Mouse (Mus musculus) frontal cortex, postnatal 25 days (tissue): ENCODE data around the gene 9130008F23Rik.

Source experiments
- DNase-seq, 2 experiments: peaks; one replicate each; pipeline ENCODE4 v3.0.0; 2022; ENCODE audit warnings: low spot score in 2 of 2

9130008F23Rik gene

DNA sequence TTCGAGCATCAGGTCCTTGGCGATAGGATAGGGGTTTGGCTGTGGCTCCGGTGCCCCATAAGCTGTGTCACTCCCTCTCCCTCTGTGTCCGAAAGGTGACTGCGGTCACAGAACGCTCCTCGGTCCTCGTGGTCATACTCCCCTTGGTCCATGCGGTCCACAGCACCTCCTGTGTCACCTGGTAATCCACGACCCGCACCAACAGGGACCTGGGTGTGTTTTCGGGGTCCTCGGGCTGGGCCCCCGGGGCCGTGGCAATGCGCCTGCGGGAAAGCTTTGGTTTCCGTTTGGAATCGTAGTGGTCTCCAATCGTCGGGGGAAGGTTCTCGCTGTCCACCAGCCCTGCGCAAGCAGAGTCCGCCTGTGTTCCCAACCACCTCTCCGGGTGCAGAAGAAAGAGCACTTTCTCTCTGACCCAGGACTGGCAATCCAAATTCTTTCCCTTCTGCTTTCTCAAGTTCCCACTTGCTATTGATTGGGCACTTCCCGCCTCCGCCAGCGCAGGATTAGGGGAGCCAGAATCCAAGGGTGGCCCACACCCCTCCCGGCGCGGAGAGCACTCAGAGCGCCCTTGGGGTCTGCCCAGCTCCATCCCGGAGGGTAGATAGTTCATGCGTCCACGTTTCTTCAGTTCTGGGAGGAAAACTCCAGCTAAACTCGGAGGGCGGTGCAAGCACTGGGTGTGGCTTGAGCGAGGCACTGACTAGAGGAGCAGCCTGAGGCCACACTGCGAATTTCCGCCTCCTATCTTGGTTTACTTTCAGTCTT lies at the start of gene 9130008F23Rik:
Gene 9130008F23Rik (minus strand): TSS at position 636 of the 768 bp plus-strand sequence.
- no peak for DNase-seq

DNA sequence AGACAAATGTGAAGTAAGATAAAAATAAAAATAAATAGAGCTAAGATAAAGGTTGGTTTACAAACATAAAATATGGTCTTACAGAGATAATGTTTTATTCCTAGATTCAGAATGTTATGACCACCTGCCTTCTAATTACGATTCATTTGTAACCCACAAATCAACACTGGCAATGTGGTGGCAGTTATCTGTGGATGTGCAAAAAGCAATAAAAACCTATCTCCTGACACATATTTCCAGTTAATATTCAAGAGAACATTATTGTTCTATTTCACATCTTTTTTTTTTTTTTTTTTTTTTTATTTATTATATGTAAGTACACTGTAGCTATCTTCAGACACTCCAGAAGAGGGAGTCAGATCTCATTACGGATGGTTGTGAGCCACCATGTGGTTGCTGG lies 35.1 kb upstream of the 9130008F23Rik start:
- no peak for DNase-seq

DNA sequence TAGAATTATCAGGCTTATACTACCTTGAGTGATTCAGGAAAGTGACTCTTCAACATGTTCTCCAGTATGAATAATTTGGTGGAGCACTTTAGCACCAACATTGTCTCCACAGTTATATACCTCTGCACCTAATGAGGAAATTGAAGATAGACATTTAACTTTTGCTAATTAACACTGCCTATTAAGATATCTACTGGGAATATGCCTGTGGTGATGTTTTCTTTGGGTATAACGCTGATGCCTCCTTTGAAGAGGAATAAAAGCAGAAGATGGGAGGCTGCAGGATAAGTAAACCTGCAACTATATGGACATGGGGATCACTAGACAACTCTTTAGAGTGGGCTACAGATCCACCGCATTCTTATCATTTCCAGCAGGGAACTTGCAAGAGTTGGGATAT lies 33.9 kb upstream of the 9130008F23Rik start, which contains the start of gene Glyatl3:
Gene Glyatl3 (minus strand): TSS at position 101 of the 400 bp plus-strand sequence.
- no peak for DNase-seq

DNA sequence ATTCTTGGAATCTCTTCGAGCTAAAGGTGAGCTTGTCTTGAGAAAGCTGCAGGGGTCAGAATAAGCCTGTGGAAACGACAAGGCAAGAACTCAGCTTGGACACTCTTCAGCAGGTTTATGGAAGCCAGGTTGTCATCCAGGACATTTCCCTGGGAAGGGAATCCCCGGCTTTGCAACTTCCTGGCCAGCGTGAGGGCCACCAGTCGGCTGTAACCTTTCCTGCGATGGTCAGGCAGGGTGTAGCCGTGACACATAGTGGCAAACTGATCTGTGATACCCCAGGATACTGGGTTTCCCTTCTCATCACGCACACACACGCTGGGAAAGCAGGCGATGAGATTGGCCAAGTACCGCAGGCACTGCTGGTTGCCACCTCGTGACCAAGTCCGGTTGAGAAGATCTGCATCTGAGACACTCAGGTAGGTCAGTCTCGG lies 24.4 kb upstream of the 9130008F23Rik start:
- DNase-seq: no peak

DNA sequence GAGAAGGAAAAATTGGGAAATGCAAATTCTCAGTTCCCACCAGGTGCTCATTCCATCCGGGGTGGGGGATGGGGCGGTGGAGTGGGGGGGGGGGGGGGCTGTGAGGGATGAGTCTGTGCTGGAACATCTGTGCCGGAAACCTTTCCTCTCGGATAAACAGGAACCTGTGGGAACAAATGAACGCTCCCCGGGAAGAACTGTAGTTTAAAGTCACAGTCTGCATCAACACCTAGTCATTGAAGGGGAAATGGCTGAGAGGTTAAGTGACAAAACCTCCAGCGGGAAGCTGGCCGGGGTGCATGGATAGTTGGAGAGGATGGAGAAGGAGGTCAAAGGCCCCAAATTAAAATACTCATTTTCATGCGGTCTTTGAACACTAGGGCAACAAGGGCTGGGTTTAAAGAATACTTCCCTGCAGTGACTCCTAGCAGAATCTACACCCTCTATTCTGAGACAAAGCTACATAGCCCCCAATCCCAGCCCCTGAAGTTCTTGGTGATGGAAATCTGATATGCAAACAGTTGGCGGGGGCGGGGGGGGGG lies 23.8 kb upstream of the 9130008F23Rik start:
- DNase-seq: no peak

DNA sequence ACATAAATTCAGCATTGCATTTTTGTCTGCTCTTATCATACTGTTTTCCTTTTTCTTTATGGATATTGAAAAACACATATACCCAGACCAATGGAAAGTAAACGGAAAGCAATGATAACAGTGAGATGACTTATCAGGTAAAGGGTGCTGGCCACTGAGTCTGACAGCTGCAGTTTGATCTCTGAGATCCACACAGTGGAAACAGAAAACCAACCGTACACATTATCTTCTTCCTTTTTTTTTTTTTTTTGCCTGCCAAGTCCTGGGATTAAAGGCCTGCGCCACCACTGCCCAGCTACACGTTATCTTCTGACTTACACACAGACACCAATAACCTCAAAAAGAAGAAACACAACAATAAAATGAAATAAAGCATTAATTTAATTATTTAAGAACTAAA lies 23.0 kb upstream of the 9130008F23Rik start:
- DNase-seq: no peak

DNA sequence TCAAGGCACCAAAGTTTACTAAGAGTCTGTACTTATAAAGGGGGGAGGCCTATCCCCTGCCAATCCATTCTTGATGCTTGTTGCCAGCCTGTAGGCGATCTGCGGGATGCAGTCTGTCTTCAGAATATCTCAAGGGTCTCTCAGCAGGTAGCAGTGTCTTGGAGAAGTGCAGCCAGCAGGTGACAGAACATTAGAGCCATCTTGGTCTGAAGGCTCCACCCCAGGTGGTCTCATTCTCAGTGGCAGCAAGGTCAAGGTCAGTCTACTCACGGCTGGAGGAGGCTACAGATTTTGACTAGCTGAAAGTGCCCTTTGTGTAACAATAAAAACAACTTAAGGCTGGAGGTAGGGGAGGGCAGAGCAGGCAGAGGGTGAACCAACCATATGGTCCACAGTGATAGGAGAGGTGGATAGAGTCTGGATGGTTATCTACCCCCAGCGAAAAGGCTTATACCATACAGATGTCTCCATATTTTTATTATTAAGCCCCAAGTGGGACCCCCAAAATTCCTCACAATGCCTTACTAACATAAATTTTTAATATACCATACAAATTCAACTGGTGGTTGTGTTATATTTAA lies 19.5 kb upstream of the 9130008F23Rik start:
- no peak for DNase-seq

DNA sequence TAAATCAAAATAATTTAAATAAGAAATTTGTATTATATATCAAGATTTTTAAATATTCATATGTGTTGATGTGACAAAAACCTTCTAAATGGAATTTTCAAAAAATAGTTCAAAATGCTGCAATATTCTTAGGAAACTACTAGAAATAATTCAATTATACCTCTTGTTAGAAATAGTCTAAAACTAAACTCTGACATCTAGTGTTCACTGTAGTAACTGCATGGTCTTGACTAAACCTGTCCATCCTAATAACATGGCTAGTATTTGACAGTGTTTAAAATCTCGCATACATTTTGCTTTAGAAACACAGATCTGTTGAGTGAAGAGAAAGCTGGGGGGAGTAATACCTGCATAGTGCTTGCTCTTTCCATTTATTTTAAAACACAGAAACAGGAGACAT lies 16.5 kb upstream of the 9130008F23Rik start:
- no peak for DNase-seq

DNA sequence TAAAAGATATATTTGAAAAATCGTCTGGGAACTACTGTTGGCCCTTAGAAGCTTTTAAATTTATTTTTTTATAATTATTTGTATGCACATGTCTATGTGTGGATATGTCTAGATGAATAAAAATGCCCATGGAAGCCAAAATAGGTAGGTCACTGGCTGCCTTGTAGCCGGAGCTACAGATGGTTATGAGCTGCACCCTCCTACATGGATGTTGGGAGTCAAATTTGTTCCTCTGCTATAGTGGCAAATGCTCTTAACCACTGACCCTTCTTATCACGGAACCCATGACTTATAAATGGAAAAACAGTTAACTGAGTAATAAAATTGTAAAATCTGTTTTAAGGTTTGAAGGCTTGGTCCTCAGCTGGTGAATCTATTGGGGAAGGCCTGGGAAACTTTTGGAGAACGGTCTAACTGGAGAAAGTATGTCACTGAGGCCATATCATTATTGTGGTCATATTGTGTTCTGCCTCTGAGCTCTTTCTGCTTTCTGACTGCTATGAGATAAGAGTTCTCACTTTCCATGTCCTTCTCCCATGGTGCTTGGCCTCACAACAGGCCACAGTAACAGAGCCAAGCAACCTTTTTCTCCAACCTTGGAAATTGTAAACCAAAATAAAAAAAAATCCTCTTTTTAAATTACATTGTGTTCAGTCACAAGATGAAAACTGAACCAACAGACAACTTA lies 7.6 kb upstream of the 9130008F23Rik start:
- no peak for DNase-seq

DNA sequence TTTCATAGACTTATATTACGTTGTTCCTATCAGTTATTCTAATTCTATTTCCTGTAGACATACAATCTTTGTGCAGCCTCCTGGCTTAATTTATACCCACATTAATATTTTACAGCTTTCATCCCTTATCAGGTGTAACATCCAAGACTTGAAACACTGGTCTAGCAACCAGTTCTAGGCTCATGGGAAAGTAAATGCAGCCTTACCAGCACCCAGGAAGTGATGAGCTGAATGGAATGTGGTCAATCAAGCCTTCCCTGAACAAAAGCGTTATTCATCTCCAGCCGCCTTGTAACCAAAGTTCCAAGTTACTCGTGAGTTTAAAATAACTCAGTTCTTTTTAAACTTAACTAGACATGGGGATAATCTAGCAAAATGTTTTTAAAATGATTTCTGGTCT lies 4.8 kb upstream of the 9130008F23Rik start:
- no peak for DNase-seq

DNA sequence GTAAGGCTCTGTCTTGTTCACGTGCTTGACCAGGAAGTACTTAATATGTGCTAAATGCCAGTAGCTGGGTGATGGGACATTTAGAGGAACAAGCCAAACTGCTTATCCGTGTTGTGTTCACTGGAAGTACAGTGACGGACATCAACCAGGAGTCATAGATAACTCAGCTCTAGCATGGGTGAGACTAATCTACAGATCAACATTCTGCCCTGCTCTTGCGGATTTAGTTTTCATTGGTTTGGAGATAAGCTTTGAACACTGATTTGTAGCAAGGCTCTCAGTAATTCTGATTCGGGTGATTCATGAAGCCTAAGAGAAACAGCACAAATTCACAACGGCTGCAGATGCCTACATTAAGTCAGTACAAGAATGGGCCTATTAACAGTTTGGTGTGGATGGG lies 1.8 kb upstream of the 9130008F23Rik start:
- no peak for DNase-seq

DNA sequence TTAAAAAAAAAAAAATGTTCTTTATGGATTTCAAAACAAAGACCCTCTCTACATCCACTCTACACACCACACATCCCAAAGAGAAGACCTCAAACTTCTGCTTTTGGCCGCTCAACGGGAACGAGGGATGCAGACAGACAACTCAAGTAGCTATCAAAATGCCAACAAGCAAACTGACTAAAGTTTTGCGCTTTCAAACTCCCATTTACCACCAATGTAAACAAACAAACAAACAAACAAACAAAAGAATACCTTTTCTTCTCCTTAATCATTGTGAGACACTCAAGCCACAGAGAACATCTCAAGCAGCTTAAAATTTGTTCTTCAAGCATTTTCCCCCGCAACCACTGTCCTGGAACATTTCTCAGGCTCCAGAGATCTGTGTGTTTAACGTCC lies 833 bp downstream of the 9130008F23Rik start:
- DNase-seq: no peak

DNA sequence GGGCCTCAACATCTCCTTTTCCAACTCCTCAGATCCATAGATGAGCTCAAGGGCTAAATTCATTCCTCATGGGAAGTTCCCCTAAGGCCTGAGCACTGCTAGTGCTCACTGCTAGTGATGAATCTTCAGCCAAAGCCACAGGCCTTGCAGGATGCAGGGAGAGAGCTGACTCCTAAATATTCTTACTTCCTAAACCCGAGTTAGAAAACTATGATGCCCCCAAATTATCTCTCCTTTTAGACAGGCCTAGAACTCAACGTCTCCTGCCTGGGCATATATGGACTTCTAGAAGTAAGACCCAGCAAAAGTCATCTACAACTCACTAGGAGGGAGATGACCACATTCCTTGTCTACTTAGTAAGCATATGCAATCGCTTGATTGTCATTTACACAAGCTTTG lies 2.6 kb downstream of the 9130008F23Rik start:
- no peak for DNase-seq

DNA sequence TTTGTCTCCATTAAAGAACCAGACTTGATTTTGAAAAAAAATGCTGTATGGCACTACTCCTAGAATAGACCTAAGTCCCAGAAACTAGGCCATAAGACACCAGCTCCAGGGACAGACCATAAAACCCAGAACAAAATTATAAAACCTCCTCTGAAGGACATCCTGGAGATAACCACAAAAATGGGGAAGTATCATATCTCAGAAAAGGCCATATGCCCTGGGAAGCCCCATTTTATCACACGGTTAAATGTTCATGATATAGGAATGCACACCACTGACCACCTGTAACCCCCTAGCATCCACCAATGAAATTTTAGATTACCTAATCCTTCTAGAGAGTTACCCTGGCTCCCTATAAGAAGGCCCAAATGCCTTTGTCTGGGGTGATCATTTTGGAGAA lies 4.8 kb downstream of the 9130008F23Rik start:
- no peak for DNase-seq

DNA sequence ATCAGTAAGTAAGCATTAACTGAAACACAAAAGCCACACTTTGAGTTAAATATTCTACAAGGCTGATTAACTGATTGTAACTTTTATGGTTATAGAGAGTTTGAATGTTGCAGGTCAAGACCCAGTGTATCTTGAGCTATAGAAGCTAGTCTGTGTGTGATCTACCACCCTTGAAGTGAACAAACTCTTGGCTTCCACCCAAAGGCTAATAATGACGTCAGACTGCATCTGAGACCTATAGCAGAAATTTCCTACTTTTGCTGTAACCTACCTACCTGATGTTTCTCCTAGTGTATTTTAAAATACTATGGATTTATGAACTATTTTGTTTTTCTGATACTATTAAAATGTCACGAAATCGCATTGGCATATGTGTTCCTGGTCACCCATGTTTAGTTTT lies 5.7 kb downstream of the 9130008F23Rik start:
- no peak for DNase-seq

DNA sequence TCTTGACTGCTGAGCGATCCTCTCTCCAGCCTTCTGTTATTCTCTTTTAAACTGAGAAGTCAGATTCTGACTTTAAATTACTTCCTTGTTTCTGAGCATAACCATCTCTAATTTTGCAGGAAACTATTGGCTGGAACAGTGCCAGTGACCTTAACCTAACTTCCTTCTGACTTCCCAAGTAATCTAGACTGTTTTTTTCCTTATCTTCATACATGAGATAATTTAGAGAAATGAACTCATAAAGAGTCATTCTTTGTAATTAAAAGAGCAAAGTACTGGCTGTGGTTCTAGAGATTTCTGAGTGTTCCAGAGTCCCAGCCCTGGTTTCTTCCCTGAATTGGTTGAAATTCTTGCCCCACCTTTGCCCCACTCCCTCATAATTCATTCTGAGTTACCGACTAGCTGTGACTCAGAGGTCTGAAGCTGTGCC lies 6.8 kb downstream of the 9130008F23Rik start:
- no peak for DNase-seq

DNA sequence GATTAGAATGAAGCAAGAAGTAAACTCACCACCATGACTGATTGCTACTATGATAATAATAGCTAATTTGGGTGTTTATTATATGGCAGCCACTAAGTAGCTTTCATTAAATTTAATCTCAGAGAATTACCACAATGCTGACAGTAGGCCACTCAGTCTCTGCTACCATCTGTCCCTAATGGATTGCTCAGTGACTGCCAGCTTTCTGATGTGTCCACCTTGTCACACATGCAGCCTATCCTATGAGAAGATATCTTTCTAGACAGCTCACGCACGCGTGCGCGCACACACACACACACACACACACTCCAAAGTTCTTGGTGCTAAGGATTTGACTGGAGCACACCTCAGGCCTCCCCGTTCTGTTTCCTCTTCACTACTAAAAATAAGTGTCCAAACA lies 7.7 kb downstream of the 9130008F23Rik start:
- DNase-seq: no peak

DNA sequence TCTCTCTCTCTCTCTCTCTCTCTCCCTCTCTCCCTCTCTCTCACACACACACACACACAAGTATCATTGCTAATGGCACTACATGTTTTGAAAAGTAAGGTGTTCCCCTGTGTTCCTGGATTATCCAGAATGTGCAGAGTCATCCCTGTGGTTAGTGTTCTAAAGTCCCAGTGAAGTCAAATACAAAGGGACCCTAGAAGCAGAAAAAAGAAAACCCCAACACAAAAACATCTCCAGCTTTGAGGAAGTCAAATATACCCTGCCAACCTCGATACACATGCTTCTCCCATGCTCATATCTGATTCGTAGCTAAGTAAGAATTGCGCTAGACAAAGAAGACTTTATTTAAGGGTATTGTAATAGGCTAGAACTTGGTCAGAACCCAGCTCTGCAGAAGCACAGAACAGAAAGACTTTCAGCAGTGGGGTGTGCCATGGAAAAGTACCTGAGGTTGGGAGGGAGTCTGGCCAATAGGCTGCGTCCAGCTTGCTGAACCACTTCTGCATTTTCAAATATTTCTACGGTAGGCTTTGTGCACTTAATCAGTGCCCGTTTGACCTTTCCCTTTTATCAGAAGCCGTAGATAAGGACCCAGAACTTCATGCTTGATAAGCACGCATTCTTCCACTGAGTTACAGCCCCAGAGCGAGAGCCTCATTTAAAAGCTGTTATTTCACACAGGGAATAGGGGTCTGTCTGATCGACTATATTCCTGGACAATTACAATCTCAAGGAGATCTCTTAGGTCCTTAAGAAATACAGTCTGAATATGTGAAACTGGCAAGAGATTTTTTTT lies 11.2 kb downstream of the 9130008F23Rik start:
- DNase-seq: no peak

DNA sequence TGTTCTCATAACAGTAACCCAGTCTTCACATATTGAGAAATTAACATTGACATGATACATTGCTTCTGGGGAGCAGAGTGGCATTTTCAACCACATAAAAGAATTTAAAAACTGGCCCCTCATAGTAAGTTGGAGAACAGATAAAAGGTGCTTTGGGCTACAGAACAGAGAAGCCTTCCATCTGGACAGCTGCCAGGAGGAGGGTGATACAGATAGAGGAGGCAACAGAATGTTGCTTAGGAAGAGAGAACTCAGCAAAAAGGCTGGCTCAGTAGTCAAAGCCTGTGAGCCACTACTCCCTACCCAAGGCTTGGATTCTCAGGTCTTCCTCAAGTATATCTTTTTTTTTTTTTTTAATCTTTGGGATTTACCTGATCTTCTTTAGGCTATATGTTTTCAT lies 25.3 kb downstream of the 9130008F23Rik start:
- no peak for DNase-seq

DNA sequence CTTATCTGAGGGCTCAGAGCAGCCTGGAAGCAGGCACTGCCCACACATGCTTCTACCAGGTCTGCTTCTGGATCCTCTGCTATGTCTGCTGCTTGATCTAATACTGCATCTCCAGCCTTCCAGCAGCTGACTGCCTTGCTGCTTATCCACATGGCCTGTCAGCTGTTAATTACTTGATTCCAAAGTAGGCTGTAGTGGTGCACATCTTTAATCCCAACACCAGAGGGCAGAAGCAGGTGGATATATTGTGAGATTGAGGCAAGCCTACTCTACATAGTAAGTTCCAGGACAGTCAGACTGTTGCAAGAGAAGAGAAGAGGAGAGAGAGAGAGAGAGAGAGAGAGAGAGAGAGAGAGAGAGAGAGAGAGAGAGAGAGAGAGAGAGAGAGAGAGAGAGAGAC lies 43.1 kb downstream of the 9130008F23Rik start:
- no peak for DNase-seq

DNA sequence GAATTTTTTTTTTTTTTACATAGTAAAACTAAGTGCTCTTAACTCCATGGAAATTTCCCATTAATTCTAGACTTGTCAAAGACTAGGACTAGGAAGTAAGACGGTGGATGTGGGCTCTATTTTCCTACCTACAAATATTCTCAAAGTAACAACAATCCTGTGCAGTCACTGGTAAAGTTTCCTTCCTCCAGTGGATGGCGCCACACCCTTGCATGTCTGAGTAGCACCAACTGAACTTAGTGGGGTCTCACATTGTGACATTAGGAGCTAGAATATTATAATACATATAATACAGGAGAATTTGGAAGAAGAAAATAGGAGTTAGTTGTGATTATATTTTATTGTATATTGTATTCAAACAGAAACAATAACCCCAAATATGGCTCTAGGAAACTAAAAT lies 48.5 kb downstream of the 9130008F23Rik start:
- DNase-seq: no peak
